Mouse (Mus musculus) kidney, adult 11 months (tissue): ENCODE data around the gene Rrh.
"Not testable (repeated sequence)": the region's sequence is repeated elsewhere in the genome, so short reads cannot be mapped to it uniquely, and the experiment has no call there.

ENCODE experiments used
- DNase-seq: peaks from one replicate; pipeline ENCODE4 v3.0.0; 2022

Gene Rrh

DNA sequence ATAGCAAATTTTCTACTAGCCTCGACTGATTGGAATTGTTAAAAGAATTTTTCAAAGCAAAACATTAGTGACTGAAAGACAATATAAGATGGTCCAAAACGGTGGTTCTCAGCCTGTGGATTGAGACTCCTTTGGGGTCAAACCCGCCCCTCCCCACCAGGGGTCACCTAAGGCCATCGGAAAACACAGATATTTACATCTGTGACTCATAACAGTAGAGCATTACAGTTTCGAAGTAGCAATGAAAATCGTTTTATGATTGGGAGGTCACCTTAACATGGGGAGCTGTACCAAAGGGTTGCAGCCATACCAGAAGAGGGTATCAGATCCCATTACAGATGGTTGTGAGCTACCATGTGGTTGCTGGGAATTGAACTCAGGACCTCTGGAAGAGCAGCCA lies 51.2 kb downstream of the Rrh start:
- no peak for DNase-seq

DNA sequence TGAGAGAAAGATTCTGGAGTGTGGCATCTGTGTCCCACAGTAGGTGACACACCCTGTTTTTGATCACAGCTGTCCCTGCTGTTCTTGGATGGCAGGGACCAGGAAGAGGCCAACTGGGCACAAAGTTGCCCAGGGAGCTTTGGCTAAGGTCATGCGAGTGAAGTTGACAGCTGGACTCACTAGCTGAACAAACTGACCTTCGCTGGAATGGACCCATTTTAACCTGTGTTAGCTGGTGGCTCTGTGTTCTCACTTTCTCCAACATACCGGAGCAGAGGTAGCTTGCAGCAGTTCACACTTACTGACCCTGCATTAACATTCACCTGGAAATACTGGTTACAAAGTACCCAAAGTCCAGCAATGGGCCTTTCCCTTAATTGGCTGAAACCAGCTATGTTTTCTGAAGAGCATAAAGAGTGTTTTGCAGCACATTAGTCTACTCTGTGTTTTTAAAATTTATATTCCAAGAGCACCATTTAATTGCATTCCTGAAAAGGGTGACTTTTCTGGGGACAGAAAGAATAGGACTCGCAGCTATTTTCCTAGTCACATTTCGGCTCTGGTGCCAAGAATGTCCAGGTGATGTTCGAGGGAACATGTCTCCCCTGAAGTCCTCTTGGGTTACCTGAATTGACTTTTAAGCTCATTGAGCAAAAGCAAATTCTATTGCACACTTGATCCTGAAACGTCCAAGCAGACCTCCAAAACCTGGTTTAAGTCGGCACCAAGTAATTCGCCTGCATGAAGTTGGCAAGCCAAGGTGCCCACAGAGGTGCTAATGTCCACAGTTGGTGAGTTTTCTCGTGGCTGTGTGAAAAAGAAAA lies 55.2 kb downstream of the Rrh start:
- peak; percentile 84 for DNase-seq

DNA sequence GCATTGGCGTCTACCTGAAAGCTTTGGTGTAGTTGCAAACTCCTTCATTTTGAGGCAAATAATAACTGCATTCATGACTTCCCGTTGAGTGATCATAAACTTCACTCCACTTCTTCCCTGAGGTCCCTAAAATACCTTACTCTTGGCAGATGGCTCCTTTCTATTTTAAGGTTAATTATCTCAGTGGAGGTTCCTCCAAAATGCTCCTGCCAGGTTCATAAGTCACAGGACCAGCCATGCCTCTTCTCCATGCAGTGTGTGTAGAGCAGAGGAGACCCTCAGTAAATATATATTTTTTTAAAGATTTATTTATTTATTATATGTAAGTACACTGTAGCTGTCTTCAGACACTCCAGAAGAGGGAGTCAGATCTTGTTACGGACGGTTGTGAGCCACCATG lies 56.3 kb downstream of the Rrh start:
- no peak for DNase-seq

DNA sequence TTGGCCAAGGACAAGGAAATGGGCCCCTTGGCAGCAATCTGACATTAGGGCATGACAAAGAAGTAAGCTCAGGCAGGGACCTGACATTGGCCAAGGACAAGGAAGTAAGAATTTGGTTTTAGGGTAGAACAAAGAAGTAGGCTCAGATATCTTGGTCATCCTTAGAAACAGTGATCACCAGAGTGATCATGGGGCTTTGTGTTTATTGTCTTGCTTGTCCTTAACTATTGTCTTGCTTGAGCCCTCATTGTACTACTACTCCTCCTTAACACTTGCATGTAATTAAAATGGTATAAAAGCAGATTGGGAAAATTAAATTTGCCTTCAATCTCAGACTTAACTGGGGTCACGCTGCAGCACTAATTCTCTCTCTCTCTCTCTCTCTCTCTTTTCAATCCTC lies 64.8 kb downstream of the Rrh start:
- DNase-seq: not testable (repeated sequence)

DNA sequence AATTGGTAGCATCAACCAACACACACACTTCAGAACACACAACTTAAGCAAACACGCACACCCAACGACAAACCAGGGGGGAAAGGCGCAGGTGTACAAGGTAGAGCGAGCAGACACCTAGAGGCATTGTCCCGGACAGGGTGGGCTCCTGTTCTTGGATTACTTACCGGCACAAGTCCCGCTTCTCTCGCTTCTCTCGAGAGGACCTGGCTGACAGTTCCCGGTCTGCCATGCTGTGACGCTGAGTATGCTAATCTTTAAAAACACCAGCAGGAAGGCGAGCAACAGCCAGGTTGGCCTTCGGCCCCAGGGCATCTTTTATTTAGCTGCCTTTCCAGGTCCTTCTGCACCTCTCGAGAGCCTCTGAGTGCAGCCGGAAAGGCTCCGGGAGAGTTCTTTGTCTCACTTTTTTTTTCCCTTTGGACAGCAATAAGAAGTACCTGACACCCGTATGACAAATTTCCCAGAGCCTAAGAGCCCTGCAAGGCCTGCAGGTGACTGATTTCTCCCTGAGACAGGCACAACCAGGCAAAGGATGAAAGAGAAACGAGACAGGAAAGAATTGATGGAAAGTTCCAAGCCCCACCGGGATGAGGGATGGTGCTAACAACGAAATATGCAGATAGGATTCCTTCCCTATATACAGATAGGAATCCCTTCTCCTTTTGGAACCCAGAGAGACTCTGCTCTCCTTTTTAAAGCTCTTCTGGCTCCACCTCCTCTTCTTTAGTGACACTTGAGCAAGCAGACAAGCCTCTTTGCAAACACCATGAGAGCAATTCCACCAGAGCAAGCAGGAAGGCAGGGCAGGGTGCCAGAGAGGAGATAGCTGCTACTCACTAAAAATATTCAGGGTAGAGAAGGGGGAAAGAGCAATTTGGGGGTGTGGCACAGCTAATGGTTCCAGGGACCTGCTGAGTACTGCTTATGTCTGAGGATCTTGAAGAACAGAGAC lies 67.5 kb downstream of the Rrh start, which contains the start of gene Egf:
Gene Egf, minus strand, starts transcription at position 667 of the 955 bp plus-strand sequence.
- DNase-seq: peak; percentile 82
